Comparison of ENCODE assay signal across 9 mouse cellular contexts in the genomic region with DNA sequence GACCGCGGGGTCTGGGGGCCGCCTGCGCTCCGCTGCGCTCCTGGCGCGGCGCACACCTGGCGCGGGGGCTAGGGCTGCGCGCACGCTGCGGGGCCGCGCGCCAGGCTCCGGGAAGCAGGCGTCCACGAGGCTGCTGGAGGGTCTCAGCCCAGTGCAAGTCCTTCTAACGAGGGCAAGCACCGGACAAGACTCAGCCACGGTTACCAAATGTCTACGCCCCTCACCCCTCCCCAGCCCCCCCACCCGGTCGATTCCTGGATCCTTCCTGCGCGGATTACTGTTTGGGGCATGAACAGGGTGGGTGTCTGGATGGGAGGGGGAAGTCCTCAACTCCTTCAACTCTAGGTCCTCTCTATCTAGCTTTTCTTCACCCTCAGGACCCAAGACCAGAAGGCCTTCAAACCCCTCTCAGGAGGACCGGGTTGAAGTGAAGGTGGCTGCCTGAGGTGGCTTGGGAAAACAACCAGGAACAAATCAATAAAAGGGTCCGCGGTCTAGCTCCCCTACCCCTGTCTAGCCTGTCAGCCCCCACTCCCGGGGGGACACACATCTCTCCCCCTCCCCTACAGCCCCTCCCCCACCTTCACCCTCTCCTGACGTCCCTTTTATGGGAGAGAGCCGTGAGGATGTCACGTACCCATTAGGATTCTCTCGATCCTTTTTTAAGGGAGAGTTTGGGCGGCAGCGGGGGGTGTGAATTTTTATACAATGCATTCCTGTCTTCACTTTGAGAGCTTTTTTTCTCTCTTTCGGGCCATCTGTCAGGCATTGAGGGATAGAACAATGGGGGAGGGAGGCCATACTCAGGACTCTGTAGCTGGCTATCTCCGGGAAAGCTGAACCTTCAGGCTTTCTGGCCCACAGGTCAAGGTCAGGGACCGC. TPM values are rescaled to one million over a fixed set of nuclear protein-coding genes. Genes with fewer than 3 reads are reported as not detected.
DNase-seq lines count a peak whose midpoint lies in the region; ATAC-seq and TF ChIP-seq lines count a peak whose summit lies in the region.
"Had no signal": no experiment of that assay in that cellular context is flagged by ENCODE, and none has a peak within 500 bp of the region (broad histone marks: within the 10 kb centered on the region; RNA-seq: fewer than 3 reads in every experiment).

A gene (minus strand): TSS at position 198 of the 882 bp plus-strand sequence.

- H3K4me2 ChIP-seq in lung, embryonic 14.5 days: peak within 1 kb of the TSS; percentile 64
- H3K4me2 ChIP-seq in neural tube, embryonic 12.5 days (replicated peaks): peak within 1 kb of the TSS; percentile 92

- H3K4me1 ChIP-seq in lung, embryonic 14.5 days (ENCODE audit: insufficient read depth): no peaks in the 10 kb centered on the region
- H3K4me1 ChIP-seq in forebrain, embryonic 10.5 days: peaks cover 61% of the 10 kb centered on the region
- peaks cover 42% of the 10 kb centered on the region for H3K4me1 ChIP-seq in neural tube, embryonic 12.5 days

- H3K4me3 ChIP-seq in lung, embryonic 14.5 days (ENCODE audit: low read depth, low read length): peak within 1 kb of the TSS; percentile 34
- peak within 1 kb of the TSS; percentile 69 for H3K4me3 ChIP-seq in forebrain, embryonic 10.5 days
- peak within 1 kb of the TSS; percentile 75 for H3K4me3 ChIP-seq in neural tube, embryonic 12.5 days

- no peaks in the 10 kb centered on the region for H3K36me3 ChIP-seq in lung, embryonic 14.5 days (ENCODE audit: insufficient read depth)
- no peaks in the 10 kb centered on the region for H3K36me3 ChIP-seq in forebrain, embryonic 10.5 days (replicated peaks)
- no peaks in the 10 kb centered on the region for H3K36me3 ChIP-seq in neural tube, embryonic 12.5 days

- WGBS in lung, embryonic 14.5 days: under 1% methylated on average over 40 of the region's 42 CpGs
- WGBS in forebrain, embryonic 10.5 days: under 1% methylated on average over 42 of the region's 42 CpGs
- WGBS in neural tube, embryonic 12.5 days: under 1% methylated on average over 42 of the region's 42 CpGs

- no peak for ATAC-seq in lung, embryonic 14.5 days (ENCODE audit: insufficient read depth)
- ATAC-seq in neural tube, embryonic 12.5 days (ENCODE audit: low FRiP score, low read depth): peak; percentile 59
- no peak for ATAC-seq in activated CD4-positive, CD25-positive, alpha-beta regulatory T cell, adult 4 months

- H3K27ac ChIP-seq in lung, embryonic 14.5 days (ENCODE audit: low read depth): no peak within 1 kb of the TSS
- peak within 1 kb of the TSS; percentile 83 for H3K27ac ChIP-seq in forebrain, embryonic 10.5 days
- H3K27ac ChIP-seq in neural tube, embryonic 12.5 days: peak within 1 kb of the TSS; percentile 43; the same call in 1 of the 2 replicates
- H3K27ac ChIP-seq: macrophage had no signal

- no peaks in the 10 kb centered on the region for H3K9me3 ChIP-seq in lung, embryonic 14.5 days (ENCODE audit: low read depth, low read length)
- no peaks in the 10 kb centered on the region for H3K9me3 ChIP-seq in forebrain, embryonic 10.5 days
- no peaks in the 10 kb centered on the region for H3K9me3 ChIP-seq in neural tube, embryonic 12.5 days

- TF ChIP-seq CTCF in lung, embryonic 14.5 days (IDR thresholded peaks at IDR 0.05; ENCODE audit: low read depth): no peak

- peaks cover 76% of the 10 kb centered on the region for H3K27me3 ChIP-seq in lung, embryonic 14.5 days (ENCODE audit: insufficient read depth, low read length)
- peaks cover 91% of the 10 kb centered on the region for H3K27me3 ChIP-seq in forebrain, embryonic 10.5 days (ENCODE audit: poor library complexity, severe bottlenecking)
- peaks cover 23% of the 10 kb centered on the region; the same call in 1 of the 2 replicates for H3K27me3 ChIP-seq in neural tube, embryonic 12.5 days (replicated peaks)

- H3K9ac ChIP-seq in lung, embryonic 14.5 days: no peak within 1 kb of the TSS
- peak within 1 kb of the TSS; percentile 83 for H3K9ac ChIP-seq in neural tube, embryonic 12.5 days

- no peak for DNase-seq in lung, embryonic 14.5 days
- DNase-seq in lung, postnatal 10 days: no peak
- no peak for DNase-seq in forebrain, embryonic 10.5 days (ENCODE audit: extremely low spot score, low spot score)
- peak; percentile 60 to 76 for DNase-seq in layer of hippocampus, postnatal 14 days (ENCODE audit: low spot score in 2 of 2)
- DNase-seq in lung, postnatal 14 days: no peak
- DNase-seq in heart, adult 18-20 months: no peak

RNA-seq across cellular contexts. Expression of the gene that starts here (rescaled TPM):
- polyA plus RNA-seq in lung, embryonic 14.5 days (2014; fragmentation: Nextera tagmentation; extraction: Ambion mirVana): not detected in 2 replicates
- polyA plus RNA-seq in forebrain, embryonic 10.5 days (2016; fragmentation: Nextera tagmentation; extraction: Ambion mirVana): 5.0 and 5.2 TPM in 2 replicates
- total RNA-seq in layer of hippocampus, postnatal 14 days (2021): 10 to 100 TPM; 85.2 to 90.9 TPM
- 44.9 and 47.5 TPM in 2 replicates for polyA plus RNA-seq in neural tube, embryonic 12.5 days (2016; fragmentation: Nextera tagmentation; extraction: Ambion mirVana)
- polyA plus RNA-seq in activated CD4-positive, CD25-positive, alpha-beta regulatory T cell, adult 4 months (2017; shearing (Covaris generic)): not detected
- total RNA-seq in heart, adult 18-20 months (2021): not detected
- polyA plus RNA-seq: macrophage had no signal

Comparison
In these comparisons a context has a peak if more than half of its experiments do, and no peak if none do; other contexts are left out.
1. RNA of the gene that starts here (total RNA-seq): 85.2 to 90.9 TPM in layer of hippocampus, postnatal 14 days; not detected in heart, adult 18-20 months; every median in the first group is over 10 times any median in the second.
2. DNase-seq: peak in layer of hippocampus, postnatal 14 days (2 of 2); none in lung, embryonic 14.5 days (single experiment), lung, postnatal 10 days (single experiment), forebrain, embryonic 10.5 days (single experiment), lung, postnatal 14 days (single experiment) and heart, adult 18-20 months (0 of 2).
3. Peak in every context shown above with its lines, with median percentiles within 50 percentile points of each other: H3K4me3 ChIP-seq.